Mouse (Mus musculus) liver, adult 2 months (tissue): ENCODE measurements around the gene Itga7. TPM values are rescaled to one million over a fixed set of nuclear protein-coding genes. Genes with fewer than 3 reads are reported as not detected.

ENCODE experiments used
- DNase-seq: peaks from one replicate; pipeline ENCODE4 v3.0.0-alpha.2; 2011; ENCODE audit warnings: low read depth, low spot score; ENCODE audit errors: extremely low read depth
- H3K27ac ChIP-seq: fragments of 200-500 bp; replicated peaks from 2 replicates; pipeline ENCODE4 v1.5.1; 2012; ENCODE audit warnings: low read depth, mild to moderate bottlenecking, control low read depth, inconsistent platforms, low read length; ENCODE audit not compliant: insufficient read depth
- H3K27me3 ChIP-seq: fragments of 200-500 bp; 2 replicates; pipeline ENCODE4 v1.6.1; 2012; ENCODE audit warnings: mild to moderate bottlenecking, moderate library complexity, low read length, inconsistent platforms; ENCODE audit not compliant: control insufficient read depth, insufficient read depth
- H3K36me3 ChIP-seq: fragments of 200-500 bp; 2 replicates; pipeline ENCODE4 v1.6.1; 2012; ENCODE audit warnings: low read length, inconsistent platforms; ENCODE audit not compliant: control insufficient read depth, insufficient read depth
- H3K4me1 ChIP-seq: fragments of 200-500 bp; 2 replicates; pipeline ENCODE4 v1.6.1; 2011; ENCODE audit warnings: low read length; ENCODE audit not compliant: control insufficient read depth, insufficient read depth
- H3K4me3 ChIP-seq: fragments of 200-500 bp; 2 replicates; pipeline ENCODE4 v1.5.1; 2011; ENCODE audit warnings: low read depth, mild to moderate bottlenecking, control low read depth, low read length, moderate library complexity; ENCODE audit not compliant: insufficient read depth
- H3K79me2 ChIP-seq: fragments of 200-500 bp; 2 replicates; pipeline ENCODE4 v1.6.1; 2012; ENCODE audit warnings: inconsistent platforms, mild to moderate bottlenecking, low read length, moderate library complexity; ENCODE audit not compliant: control insufficient read depth, insufficient read depth
- H3K9ac ChIP-seq: fragments of 200-500 bp; 2 replicates; pipeline ENCODE4 v1.6.1; 2012; ENCODE audit warnings: low read depth, mild to moderate bottlenecking, control low read depth, inconsistent platforms, low read length
- CTCF ChIP-seq: fragments of 200-500 bp; IDR thresholded peaks from 2 replicates; pipeline ENCODE4 v1.5.1; 2011; ENCODE audit warnings: low read depth, low read length, control low read depth
- POLR2A ChIP-seq: fragments of 200-500 bp; IDR thresholded peaks from 2 replicates; pipeline ENCODE4 v1.6.1; 2011; ENCODE audit warnings: low read length, control low read depth; ENCODE audit not compliant: insufficient read depth; ENCODE audit errors: extremely low read depth
- WGBS: fragments of 180-500 bp; shearing (Covaris S2); methylation state at CpG from one replicate; pipeline ENCODE4 v1.1.7; 2018; 5-methylcytosine and 5-hydroxymethylcytosine counted together
- polyA plus RNA-seq: library from polyadenylated mRNA; depleted of rRNA; stranded (reverse); fragments of >200 nt; gene quantifications from 2 replicates; pipeline ENCODE4 v1.2.3, GENCODE M21; 2012
- total RNA-seq: library from RNA; depleted of rRNA; stranded (reverse); fragments of >200 nt; gene quantifications from 2 replicates; pipeline ENCODE4 v1.2.3, GENCODE M21; 2014

The Itga7 gene
- total and polyA plus RNA-seq, 2 experiments: 4.9 to 9.5 TPM

GRCm38 (mm10) chr10:128918246-128918645 lies 15.4 kb upstream of the Itga7 start:
- 38% methylated on average over 7 of the region's 7 CpGs for WGBS
- H3K79me2 ChIP-seq: 0 out of 2 replicates have a peak, but pooled peaks cover 2% of the 10 kb centered on the region
- peak overlapping the region; percentile 15; the same call in 1 of the 2 replicates for H3K9ac ChIP-seq
- H3K27ac ChIP-seq: peak overlapping the region; percentile 78
- H3K27me3 ChIP-seq: no peaks in the 10 kb centered on the region
- no peaks in the 10 kb centered on the region for H3K36me3 ChIP-seq
- H3K4me3 ChIP-seq: no peak overlapping the region; the same call in 1 of the 2 replicates
- DNase-seq: no peak
- TF ChIP-seq CTCF: no peak
- no peak for TF ChIP-seq POLR2A
- peaks cover 25% of the 10 kb centered on the region for H3K4me1 ChIP-seq

DNA sequence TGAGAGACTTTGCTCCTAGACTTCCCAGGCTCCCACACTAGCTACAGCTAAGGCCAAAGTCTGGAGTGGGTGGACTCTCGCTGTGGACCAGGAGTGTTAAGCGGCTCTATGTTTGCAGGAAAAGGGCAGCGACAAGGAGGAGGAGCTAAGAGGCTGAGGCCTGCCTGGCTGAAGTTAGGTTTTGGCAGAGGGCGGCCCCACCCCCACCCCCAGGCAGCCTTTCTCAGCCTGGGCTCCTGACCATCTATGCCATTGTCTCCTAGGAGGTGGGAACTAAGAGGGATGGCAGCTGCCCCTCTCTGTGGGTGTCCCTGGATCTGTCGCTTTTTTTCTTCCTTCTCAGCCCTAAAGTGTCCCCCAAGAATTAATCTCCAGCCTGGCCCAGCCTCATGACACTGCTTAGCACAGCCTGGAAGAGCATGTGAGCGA lies 14.4 kb upstream of the Itga7 start:
- Histone ChIP-seq H3K4me1 (peaks cover 29% of the 10 kb centered on the region), H3K36me3 (no peaks in the 10 kb centered on the region), H3K27ac (peak overlapping the region; percentile 61), H3K4me3 (no peak overlapping the region), H3K27me3 (no peaks in the 10 kb centered on the region), H3K79me2 (0 out of 2 replicates have a peak, but pooled peaks cover 2% of the 10 kb centered on the region), H3K9ac (no peak overlapping the region)
- WGBS: 20% methylated on average over 6 of the region's 6 CpGs
- no peak for TF ChIP-seq POLR2A
- no peak for TF ChIP-seq CTCF
- DNase-seq: peak; percentile 98

DNA sequence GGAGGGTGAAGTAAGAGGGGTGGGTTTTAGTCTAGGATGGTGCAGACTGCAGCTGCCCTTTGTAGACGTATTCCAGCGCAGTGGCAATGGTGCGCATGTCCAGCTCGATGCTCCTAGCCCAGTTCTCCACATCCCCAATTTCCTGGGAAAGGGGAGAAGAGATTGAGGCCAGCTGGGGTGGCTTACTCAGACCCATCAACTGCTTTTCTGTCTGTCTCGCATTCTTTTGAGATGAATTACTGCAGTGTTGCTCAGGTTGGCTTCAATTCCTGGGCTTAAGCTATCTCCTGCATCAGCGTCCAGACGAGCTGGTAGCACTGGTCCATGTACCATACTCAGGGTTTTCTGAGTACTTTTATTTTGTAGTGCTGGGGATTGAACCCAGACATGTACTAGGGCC lies 13.7 kb upstream of the Itga7 start:
- H3K27ac ChIP-seq: peak overlapping the region; percentile 61; the same call in 1 of the 2 replicates
- no peak overlapping the region for H3K9ac ChIP-seq
- no peak overlapping the region for H3K4me3 ChIP-seq
- TF ChIP-seq CTCF (no peak), POLR2A (no peak)
- WGBS: 89% methylated on average over 7 of the region's 7 CpGs
- H3K4me1 ChIP-seq: peaks cover 30% of the 10 kb centered on the region
- no peak for DNase-seq
- no peaks in the 10 kb centered on the region for H3K36me3 ChIP-seq
- H3K27me3 ChIP-seq: no peaks in the 10 kb centered on the region
- H3K79me2 ChIP-seq: 0 out of 2 replicates have a peak, but pooled peaks cover 2% of the 10 kb centered on the region

DNA sequence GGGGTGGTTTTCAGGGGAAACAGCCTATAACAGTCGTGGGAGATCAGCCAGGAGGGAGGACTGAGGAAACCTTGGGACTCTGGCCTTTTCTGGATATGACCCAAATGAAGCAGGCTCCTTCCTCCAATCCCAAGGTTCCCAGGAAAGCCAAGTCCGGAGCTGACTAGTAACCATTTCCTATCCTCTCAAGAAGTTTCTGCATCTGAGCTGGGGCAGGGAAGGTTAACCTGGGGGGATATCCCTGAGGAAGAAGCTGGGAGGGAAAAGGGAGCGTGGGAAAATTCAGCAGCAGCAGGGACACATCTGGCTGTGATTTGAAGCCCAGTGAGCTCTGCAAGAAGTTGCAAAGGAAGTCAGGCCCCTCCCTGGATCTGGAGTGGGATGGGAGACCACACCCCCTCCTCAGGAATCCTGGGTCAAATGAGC lies 12.9 kb upstream of the Itga7 start:
- DNase-seq: peak; percentile 35
- Histone ChIP-seq H3K27ac (peak overlapping the region; percentile 37), H3K4me3 (no peak overlapping the region), H3K4me1 (peaks cover 30% of the 10 kb centered on the region), H3K36me3 (no peaks in the 10 kb centered on the region), H3K79me2 (0 out of 2 replicates have a peak, but pooled peaks cover 2% of the 10 kb centered on the region), H3K9ac (no peak overlapping the region), H3K27me3 (no peaks in the 10 kb centered on the region)
- no peak for TF ChIP-seq CTCF
- TF ChIP-seq POLR2A: no peak
- 41% methylated on average over 3 of the region's 3 CpGs for WGBS

- no peak overlapping the region for H3K9ac ChIP-seq
- H3K36me3 ChIP-seq: no peaks in the 10 kb centered on the region
- 0 out of 2 replicates have a peak, but pooled peaks cover 2% of the 10 kb centered on the region for H3K79me2 ChIP-seq
- WGBS: 7% methylated on average over 1 of the region's 1 CpGs
- peak overlapping the region; percentile 37 for H3K27ac ChIP-seq
- peaks cover 30% of the 10 kb centered on the region for H3K4me1 ChIP-seq
- TF ChIP-seq CTCF: no peak
- no peak for TF ChIP-seq POLR2A
- no peak overlapping the region for H3K4me3 ChIP-seq
- DNase-seq: peak; percentile 33
- no peaks in the 10 kb centered on the region for H3K27me3 ChIP-seq
Observed at GRCm38 (mm10) chr10:128921251-128921650, 12.4 kb upstream of the Itga7 start.

DNA sequence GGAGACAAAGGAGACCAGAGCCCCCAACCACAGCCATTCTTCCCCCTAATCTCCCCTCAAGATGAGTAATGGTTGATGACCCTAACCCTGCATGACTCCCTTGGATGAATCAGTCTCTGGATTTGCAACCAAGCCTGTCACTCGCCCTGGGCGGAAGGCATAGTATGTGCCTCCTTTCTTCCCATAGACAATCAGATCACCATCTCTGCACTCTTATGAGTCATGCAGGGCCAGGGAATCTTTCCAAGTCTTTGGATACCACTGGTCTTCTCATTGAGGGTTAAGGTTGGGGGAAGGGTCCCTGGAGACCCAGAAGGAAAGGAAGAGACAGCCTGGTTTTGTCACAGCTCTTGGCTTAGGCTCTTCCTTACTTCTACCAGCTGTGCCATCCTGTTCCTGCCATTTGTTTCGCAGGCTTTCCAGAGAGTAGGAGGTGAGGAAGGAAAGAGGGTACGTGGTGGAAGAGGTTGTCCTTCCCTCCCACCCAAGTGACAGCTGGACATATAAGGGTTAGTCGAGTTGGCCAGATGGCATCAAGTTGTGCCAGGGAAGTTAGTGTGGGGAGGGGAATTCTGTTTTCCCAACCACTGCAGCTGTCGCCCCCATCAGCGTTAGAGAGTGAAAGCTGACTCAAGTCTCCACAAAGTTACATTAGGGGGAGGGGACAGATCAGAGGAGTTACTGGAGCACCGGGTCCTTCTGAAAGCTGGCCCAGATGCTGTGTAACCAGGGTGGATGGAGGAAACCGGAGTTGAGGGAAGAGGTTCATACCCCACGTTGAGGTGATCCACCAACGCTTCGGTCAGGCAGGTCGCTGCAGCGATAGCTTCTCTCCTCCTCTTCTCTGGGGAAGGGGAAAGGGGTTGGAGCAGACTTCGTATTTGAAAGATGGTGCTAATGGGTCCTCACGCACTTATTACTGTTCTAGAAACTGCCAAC lies 11.5 kb upstream of the Itga7 start:
- WGBS: 58% methylated on average over 16 of the region's 16 CpGs

More for the DNA sequence above, 11.5 kb upstream of the Itga7 start:
- Histone ChIP-seq H3K27me3 (no peaks in the 10 kb centered on the region), H3K36me3 (no peaks in the 10 kb centered on the region), H3K27ac (peak overlapping the region; percentile 30), H3K4me1 (peaks cover 30% of the 10 kb centered on the region), H3K79me2 (0 out of 2 replicates have a peak, but pooled peaks cover 2% of the 10 kb centered on the region), H3K4me3 (peak overlapping the region; percentile 11; the same call in 1 of the 2 replicates), H3K9ac (peak overlapping the region; percentile 50)
- TF ChIP-seq CTCF: no peak
- TF ChIP-seq POLR2A: no peak
- DNase-seq: no peak
